Mouse (Mus musculus): Measurements from ENCODE around the gene Kcnv2.

Kcnv2 gene

DNA sequence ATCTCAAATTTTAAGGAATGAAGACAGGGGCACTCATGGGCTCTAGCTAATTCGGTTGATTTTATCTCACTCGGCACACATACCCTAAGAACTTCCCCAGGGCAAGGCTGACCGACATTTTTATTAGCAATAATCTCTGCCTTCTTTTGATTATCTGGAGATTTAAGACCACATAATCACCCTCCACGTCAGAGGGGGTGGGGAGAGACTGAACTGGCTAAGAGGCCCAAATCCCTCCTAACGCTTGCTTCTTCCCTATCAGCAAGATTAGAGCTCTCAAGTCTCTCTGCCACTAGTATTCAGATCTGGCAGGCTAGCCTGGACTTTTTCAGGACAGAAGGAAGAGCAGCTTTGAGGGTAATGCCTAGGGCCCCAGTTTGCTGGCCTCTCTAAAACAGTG, at the start of gene Kcnv2:
Kcnv2 (plus strand) TSS at position 308 of the 400 bp plus-strand sequence.
- no peak for DNase-seq (ENCODE audit: low read depth in 1 of 2, low spot score in 2 of 2)

DNA sequence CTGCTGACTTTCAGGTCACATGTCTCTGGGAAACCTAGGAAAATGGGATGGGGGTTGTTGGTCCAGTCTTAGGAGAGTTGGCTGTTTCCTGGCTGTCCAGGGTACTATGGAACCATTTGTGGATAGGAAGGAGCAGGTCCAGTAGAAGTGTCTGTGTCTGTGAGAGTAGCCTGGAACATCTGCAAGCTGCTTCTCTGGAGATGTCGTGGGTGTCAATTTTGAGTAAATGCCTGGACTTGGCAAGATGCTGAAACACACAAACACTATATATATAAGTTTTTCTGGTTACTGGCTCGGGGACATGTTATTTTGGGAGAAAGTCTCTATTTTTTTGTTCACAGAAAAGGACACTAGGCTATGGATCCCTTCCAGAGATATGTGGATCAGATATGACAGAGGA, 49.0 kb upstream of the Kcnv2 start:
- no peak for DNase-seq (ENCODE audit: low read depth in 1 of 2, low spot score in 2 of 2)

DNA sequence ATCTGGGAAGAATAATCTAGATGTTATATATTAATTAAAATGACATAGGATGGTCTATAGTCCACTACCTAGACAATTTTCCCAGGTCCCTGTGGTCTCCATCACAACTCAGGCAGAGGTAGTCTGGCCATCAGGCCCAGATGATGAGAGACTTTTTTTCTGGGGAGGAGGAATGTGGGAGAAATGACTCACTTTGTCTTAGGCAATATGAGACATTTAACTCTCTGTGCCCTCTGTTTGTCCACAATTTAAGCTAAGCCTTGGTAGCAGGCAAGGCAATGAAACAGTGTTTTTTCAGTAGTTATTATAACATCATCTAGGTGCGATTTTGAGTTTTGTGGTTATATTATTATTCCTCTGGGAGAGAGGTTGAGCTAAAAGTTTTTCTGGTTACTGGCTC, 48.0 kb upstream of the Kcnv2 start:
- no peak for DNase-seq (ENCODE audit: low read depth in 1 of 2, low spot score in 2 of 2)

DNA sequence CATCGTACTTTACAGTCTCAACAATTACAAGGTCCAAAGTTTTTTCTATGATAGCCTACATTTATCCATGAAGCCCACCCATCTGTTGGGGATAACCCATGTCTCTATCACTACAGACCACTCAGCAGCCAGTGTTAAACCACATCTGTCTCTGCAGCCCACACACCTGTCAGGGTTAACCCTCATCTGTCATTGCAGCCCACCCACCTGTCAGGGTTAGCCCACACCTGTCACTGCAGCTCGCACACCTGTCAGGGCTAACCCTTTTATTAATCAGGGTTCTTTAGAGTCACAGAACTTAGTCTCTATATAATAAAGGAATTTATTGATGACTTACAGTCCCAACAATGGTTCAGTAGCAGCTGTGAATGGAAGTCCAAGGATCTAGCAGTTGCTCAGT, 43.2 kb upstream of the Kcnv2 start:
- DNase-seq (ENCODE audit: low read depth in 1 of 2, low spot score in 2 of 2): no peak

DNA sequence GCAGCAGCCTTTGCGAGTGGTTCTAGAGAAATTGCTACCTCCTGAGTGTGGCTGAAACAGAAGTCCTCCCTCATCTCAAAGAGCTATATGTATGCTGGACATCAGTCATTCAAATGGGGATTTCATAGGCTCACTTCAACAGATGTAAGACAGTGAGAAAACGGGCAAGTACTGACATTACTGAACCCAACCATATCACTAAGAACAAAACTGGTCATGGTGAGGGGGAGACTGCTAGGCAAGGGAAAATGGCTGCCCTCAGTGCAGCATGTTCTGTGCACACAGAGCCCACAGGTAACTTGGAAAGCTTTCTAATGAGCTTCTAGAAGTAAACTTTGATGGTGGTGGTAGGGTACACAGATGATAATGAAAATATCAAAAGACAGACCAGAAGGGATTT, 12.3 kb upstream of the Kcnv2 start:
- DNase-seq (ENCODE audit: low read depth in 1 of 2, low spot score in 2 of 2): no peak

DNA sequence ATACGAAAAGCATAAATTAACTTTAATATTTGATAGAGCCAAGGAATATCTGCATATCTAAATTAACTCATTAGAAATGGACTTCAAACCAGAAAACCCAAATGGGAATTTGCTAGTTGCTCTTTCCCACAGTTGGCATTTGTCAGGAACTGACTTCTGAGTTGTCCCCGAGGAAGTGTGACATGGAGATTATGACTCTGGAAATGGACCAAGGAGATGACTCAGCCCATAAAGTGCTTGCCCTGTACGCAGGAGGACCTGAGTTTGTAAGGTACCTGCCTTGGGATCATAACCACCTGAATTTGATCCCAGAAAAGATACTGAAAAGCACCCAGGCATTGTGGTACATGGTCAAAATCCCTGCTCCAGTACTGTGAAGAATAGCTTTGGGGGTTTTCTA, 11.1 kb upstream of the Kcnv2 start:
- no peak for DNase-seq (ENCODE audit: low read depth in 1 of 2, low spot score in 2 of 2)

DNA sequence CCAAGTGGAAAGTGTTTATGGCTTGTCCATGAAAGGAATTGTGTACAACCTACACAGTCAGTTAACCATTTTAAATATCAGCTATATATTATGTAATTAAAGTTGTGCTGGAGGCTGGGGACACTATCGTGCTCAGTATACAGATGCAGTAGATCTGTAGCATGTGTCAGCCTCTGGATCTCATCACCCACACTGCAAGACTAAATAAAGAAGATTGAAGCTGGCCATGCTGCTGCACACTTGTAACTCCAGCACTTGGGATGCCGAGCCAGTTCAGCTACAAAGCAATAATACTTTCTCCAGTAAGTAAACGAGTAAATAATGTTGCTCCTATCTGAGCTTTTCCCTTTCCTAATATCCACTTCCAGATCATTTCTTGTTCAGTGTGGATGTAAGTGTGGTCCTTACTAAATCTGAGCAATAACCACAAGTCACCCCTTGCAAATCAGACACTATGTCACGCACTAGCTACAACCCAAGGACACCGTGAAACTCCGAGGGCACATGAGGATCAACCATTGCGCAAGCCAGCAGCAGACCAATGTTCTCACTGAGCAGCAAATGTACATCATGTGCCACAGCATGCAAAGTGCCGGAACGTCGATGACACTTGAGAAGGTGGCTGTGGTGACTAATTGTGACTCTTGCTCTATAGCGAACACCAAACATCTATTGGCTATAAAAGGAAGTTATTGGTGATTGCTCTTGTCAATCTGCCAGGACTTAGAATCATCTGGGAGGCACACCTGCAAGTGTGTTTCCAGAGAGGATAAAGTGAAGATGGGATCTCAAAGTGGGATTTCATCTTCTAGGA, 9.9 kb upstream of the Kcnv2 start:
- DNase-seq (ENCODE audit: low read depth in 1 of 2, low spot score in 2 of 2): no peak

DNA sequence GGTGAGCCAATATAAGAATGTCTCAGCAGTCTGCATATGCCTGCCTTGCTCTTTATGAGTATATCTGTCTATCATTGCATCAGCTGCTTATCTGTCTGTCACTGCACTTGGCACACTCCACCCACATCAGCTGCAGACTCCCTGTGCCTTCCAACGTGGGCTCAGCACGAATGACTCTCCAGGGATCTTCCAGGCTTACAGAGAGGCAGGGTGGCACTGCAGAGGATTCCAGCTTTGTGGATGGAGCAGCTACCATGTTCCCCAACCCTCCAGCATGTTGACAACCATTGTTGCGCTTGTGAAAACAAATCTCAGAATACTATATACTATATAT, 9.3 kb upstream of the Kcnv2 start:
- DNase-seq (ENCODE audit: low read depth in 1 of 2, low spot score in 2 of 2): no peak

DNA sequence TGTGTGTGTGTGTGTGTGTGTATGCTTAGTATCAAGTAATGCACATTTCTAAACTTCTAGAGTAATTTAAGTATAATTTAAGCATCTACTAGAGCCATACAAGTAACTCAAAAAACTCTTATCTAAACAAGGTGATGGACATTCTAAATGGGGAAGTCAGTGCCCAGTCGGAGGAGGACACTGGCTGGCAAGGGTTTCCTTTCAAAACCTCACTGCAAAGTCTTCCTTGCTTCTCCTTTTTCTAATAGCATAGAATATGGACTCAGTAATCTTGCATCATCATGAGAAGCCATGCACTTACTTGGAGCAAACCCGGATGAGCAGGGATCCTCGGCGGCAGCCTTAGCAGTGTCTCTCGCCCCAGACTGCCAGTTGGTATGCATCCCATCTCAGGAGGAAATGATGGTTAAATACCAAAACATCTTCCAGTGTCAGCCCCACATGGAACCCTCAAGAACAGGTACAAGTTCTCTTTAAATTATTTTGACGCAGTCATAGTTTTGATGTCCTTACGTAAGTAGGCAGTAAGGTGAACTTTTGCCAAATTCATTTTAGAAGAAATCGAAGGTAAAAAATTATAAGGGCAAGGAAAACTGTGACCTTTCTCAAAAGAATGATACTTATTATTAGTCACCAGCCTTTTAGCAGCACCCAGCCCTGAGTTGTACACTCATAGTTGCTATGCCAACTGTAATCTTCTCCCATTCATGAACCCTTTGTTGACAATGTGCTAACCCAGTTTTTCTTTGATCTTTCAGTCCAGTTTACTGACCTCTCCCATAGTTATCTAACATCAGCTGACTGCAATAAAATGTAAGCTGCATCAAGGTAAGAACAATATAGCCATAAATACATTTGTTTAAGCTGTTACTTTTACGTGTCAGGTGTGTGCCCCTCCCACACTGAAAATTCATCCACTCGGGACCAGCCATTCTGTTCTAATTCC, 5.8 kb upstream of the Kcnv2 start:
- no peak for DNase-seq (ENCODE audit: low read depth in 1 of 2, low spot score in 2 of 2)

DNA sequence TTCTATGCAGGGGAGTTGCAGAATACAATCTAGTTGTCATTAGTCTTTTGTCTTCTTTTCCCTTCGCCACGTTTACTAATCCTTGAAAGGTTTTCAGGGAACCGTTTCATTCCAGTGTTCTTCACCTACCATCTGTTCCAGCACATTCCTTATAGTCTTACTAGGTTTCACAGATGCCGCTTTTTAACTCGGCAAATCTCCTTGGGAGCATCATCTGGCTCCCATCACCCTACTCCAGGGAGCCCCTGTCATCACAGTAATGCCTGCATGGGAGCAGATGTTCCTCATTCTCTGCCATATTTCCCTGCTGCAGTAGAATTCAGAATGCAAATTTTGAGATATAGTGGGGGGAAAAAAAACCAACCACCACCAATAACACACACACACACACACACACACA, 5.1 kb upstream of the Kcnv2 start:
- DNase-seq (ENCODE audit: low read depth in 1 of 2, low spot score in 2 of 2): no peak

DNA sequence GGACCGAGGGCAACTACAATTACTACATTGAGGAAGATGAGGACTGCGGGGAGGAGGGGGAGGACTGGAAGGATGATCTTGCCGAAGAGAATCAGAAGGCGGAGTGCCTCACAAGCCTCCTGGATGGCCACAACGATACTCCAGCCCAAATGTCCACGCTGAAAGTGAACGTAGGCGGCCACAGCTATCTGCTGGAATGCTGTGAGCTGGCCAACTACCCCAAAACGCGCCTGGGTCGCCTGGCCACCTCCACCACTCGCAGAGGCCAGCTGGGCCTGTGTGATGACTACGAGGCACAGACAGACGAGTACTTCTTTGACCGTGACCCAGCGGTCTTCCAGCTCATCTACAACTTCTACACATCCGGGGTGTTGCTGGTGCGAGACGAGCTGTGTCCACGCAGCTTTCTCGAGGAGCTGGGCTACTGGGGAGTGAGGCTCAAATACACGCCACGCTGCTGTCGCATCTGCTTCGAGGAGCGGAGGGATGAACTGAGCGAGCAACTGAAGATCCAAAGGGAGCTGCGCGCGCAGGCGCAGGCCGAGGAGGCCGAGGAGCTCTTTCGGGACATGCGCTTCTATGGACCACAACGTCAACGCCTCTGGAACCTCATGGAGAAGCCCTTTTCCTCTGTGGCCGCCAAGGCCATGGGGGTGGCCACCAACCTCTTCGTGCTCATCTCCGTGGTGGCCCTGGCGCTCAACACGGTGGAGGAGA, 681 bp downstream of the Kcnv2 start:
- DNase-seq (ENCODE audit: low read depth in 1 of 2, low spot score in 2 of 2): no peak

DNA sequence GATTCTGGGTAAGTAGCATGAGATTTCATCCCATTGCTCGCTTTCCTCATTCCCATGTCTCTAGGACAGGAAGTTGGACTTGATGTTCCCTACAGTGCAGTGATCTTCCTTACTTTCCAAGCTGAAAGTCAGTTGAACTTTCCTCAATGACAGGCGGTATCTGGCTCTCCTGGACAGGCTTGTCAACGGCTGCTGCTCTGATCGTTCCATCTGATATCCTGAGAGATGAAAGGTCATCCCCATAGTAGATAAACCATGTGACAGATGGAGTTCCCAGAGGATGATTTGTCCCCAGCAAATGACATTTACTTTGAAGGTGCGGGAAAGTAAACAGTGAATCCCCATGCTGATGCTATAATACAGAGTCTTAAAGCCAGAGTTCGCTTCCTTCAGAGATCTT, 3.2 kb downstream of the Kcnv2 start:
- no peak for DNase-seq (ENCODE audit: low read depth in 1 of 2, low spot score in 2 of 2)

DNA sequence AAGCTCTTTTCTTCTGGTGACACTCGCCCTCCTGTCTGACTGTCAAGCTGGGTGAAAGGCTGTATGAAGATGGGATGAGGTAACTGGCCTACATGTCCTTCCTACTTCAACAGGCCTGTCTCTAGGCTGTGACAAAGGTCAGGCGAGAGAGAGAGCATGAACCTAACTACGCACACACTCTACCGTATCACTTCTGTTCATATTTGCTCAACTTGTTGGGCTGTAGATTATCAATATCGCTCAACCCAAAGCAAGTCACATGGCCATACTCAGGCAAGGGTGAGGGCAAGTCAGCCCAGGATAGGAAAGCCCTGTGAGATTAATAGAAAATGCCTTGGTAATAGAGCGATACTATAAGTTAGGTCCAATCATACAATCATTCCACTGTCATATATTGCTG, 5.2 kb downstream of the Kcnv2 start:
- no peak for DNase-seq (ENCODE audit: low read depth in 1 of 2, low spot score in 2 of 2)

DNA sequence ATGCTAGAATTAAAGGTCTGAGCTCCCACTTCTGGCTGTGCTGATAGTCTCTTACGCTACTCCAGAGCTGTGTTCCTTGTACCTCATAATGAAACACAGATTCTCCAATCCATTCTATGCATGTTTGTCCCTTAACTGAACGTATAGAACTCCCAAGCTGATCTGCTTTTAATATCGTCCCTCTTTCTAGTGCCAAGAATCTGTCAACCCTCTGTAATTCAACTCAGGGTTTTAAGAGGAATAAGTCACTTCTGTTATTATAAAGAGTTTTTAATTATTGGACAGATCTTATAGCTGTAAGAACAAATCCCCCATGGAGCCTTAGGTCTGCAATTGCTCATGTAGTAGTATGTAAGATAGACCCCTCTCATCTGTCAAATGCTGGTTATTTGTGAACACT, 5.8 kb downstream of the Kcnv2 start:
- DNase-seq (ENCODE audit: low read depth in 1 of 2, low spot score in 2 of 2): no peak

DNA sequence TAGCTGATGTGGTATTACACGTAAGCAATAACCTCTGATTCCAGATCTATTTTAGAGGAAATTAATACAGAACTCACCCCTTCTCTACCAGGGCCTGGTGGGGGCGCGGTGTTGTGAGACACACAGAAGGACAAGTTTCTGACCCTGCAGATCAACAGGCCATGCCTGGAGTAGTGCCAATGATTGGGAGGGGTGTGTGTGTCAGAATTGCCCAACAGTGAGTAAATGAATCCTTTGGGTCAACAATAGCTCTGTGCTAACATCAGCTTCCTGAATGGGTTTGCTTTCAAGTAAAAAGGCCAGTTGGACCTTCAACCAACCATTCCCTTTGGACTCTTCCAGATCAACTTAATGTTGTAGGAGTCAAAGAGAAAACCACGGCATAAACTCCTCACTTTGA, 6.3 kb downstream of the Kcnv2 start:
- no peak for DNase-seq (ENCODE audit: low read depth in 1 of 2, low spot score in 2 of 2)

DNA sequence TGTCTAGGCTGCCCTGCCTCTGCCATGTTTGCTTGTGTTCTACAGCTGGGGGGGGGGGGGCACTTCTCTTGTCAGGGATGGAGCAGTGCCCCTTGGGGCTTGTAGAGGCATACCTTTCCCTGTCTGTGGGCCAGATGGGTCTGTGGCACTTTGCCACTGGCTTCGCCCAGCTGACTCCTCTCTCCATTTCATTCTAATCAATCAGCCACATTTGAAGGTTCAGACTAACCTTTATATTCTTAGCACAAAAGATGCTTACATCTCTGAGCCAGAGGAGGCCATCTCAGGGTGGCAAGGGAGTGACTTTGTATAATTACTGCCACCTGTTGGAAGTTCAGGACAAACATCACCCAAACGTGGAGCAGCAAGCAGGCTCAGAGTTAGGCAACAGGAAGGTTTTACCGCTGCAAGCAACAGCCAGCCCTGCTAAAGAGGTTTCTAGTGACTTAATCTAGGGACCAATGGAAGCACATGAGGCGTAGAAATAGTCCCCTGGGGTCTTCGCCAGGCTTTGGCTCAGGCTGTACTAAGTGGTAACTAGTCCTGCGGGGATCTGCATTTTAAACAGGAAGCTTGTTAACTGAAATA, 9.9 kb downstream of the Kcnv2 start:
- DNase-seq (ENCODE audit: low read depth in 1 of 2, low spot score in 2 of 2): no peak

DNA sequence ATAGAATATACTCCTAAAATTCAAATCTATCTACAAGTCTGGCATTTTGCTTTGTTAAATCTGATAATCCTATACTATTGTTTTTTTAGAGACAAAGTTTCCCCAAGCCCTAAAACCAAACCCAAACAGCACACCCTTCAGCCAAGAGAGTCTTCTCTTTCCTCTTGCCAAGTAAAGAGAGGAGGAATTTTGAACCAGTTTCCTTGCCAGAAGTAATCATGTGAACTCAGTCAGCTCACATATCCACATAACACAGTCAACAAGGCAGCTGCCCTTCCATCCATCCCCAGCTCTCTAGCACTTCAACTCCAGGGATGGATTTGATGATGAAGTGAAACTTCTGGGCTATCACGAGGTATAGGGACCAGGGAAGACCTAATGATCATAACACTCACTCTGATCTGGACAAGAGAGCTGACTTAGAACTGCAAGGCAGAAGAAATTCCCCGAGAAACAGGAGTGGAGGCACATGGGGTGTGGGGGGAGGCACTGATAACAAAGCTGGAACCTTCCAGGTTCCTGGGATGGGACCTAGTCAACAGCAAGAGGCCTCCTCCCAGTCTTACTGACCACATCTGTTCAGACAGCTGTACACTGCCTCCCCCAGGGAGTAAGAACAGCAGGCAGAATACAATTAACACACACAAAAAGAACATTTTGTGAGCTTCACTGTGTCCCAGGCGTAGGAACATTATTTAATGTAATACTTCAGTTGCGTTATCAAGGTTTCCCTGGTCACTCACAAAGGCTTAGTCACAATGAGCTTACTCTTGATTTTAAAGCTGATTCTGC, 13.9 kb downstream of the Kcnv2 start:
- DNase-seq (ENCODE audit: low read depth in 1 of 2, low spot score in 2 of 2): no peak

DNA sequence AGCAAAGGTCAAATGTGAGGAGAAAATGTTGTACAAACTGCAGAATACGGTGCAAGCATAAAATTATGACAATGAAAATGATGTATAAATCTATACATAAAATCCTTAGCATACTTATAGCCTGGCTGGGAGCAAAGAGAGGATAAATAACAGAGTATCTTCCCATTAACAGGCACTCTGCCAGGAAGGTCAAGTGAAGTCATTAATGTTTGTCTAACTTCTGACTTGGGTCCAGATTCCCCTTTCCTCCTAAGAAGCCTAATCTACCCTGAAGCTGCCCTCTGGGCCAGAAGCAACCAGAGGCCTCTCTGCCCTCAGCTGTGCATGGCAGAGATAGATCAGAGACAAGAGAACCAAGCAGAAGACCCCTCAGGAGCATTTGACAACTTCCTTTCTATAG, 24.1 kb downstream of the Kcnv2 start:
- DNase-seq (ENCODE audit: low read depth in 1 of 2, low spot score in 2 of 2): no peak

DNA sequence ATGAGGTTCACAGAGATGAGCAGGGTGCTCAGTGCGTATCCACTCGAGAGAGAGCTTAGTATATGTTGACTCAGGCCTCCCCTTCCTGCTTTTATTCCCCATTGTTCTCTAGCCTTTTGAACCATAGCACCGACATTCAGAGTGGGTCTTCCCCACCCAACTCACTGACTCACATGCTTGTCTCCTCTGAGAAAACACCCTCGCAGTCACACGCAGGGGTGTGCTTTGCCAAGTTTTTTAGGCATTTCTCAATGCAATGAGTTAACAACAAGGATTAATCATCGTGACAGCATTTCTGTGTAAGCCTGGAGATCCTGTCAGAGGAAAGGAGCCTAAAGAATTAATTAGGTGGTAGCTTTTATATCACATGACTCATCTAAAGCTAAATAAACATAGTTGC, 29.3 kb downstream of the Kcnv2 start:
- DNase-seq (ENCODE audit: low read depth in 1 of 2, low spot score in 2 of 2): no peak

DNA sequence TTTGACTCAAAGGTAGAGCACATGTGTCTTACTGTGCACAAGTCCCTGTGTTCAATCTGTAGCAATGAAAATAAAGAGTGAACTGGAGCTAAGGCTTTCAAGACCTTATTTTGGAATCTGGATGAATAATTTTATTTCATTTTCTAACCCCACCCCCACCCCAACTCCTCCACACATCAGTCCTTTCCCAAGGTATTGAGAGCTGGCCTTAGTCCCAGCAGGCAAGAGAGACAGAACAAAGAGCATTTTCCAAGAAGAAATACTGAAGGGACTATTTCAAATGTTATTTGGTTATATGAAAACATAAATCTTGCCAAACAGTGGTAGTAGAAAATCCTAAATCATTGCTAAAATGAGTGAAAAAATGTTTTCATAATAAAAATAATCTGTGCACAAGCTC, 38.0 kb downstream of the Kcnv2 start:
- DNase-seq (ENCODE audit: low read depth in 1 of 2, low spot score in 2 of 2): no peak

DNA sequence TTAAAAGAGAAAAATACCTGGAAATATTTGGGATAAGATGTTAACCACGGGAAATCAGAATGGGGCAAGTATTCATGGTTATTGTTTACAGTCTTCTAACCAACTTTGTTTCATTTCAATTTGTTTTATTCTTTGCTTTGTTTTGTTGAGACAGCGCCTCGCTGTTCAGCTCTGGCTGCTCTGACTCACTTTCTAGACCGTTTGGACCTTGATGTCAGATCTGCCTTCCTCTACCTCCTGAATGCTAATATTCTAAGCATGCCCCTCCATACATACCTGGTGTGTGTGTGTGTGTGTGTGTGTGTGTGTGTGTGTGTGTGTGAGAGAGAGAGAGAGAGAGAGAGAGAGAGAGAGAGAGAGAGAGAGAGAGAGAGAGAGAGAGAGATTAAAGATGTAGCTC, 41.5 kb downstream of the Kcnv2 start:
- no peak for DNase-seq (ENCODE audit: low read depth in 1 of 2, low spot score in 2 of 2)
